Mouse (Mus musculus): Measurements from ENCODE around the gene Oaz2. TPM values are rescaled to one million over a fixed set of nuclear protein-coding genes. Genes with fewer than 3 reads are reported as not detected.
"Not testable (repeated sequence)": the region's sequence is repeated elsewhere in the genome, so short reads cannot be mapped to it uniquely, and the experiment has no call there.

The Oaz2 gene
- polyA plus RNA-seq, 1 experiment from 2014 or later, result 245 TPM

GRCm38 (mm10) chr9:65675461-65676357 is 7.9 kb downstream of the Oaz2 start:
- Histone ChIP-seq H3K27me3 (replicated peaks) (no peaks in the 10 kb centered on the region), H3K4me1 (replicated peaks) (peaks cover 65% of the 10 kb centered on the region), H3K36me3 (no peaks in the 10 kb centered on the region), H3K4me3 (peak overlapping the region; percentile 82), H3K4me2 (peak overlapping the region; percentile 79), H3K9ac (peak overlapping the region; percentile 15; the same call in 1 of the 2 replicates), H3K27ac (ENCODE audit: poor library complexity, severe bottlenecking) (peak overlapping the region; percentile 39; the same call in 1 of the 2 replicates), H3K9me3 (replicated peaks) (no peaks in the 10 kb centered on the region)
- WGBS, result 50% methylated on average over 8 of the region's 8 CpGs
- ATAC-seq (ENCODE audit: insufficient number of reproducible peaks, low FRiP score), result peak; percentile 19; the same call in 1 of the 2 replicates

- H3K36me3 ChIP-seq, result no peaks in the 10 kb centered on the region
- peak overlapping the region; percentile 82 for H3K4me3 ChIP-seq
- H3K9ac ChIP-seq, result peak overlapping the region; percentile 91
- peak; percentile 96 for ATAC-seq (ENCODE audit: insufficient number of reproducible peaks, low FRiP score)
- H3K4me1 ChIP-seq (replicated peaks), result peaks cover 66% of the 10 kb centered on the region
- H3K27me3 ChIP-seq (replicated peaks), result no peaks in the 10 kb centered on the region
- under 1% methylated on average over 49 of the region's 51 CpGs for WGBS
- peak overlapping the region; percentile 79 for H3K4me2 ChIP-seq
- no peaks in the 10 kb centered on the region for H3K9me3 ChIP-seq (replicated peaks)
- H3K27ac ChIP-seq (ENCODE audit: poor library complexity, severe bottlenecking), result peak overlapping the region; percentile 79
These were observed 8.7 kb downstream of the Oaz2 start for GRCm38 (mm10) chr9:65676358-65677118.

- no peaks in the 10 kb centered on the region for H3K27me3 ChIP-seq (replicated peaks)
- WGBS, result 3% methylated on average over 3 of the region's 3 CpGs
- H3K9me3 ChIP-seq (replicated peaks), result no peaks in the 10 kb centered on the region
- no peak for ATAC-seq (ENCODE audit: insufficient number of reproducible peaks, low FRiP score)
- no peaks in the 10 kb centered on the region for H3K36me3 ChIP-seq
- H3K4me2 ChIP-seq, result peak overlapping the region; percentile 79
- H3K9ac ChIP-seq, result peak overlapping the region; percentile 91
- H3K4me3 ChIP-seq, result peak overlapping the region; percentile 82
- H3K27ac ChIP-seq (ENCODE audit: poor library complexity, severe bottlenecking), result peak overlapping the region; percentile 79
- H3K4me1 ChIP-seq (replicated peaks), result peaks cover 65% of the 10 kb centered on the region
These were observed 9.3 kb downstream of the Oaz2 start for GRCm38 (mm10) chr9:65677119-65677462.

GRCm38 (mm10) chr9:65679181-65679761 is 11.5 kb downstream of the Oaz2 start:
- Histone ChIP-seq H3K9me3 (replicated peaks) (no peaks in the 10 kb centered on the region), H3K4me2 (peak overlapping the region; percentile 79), H3K27me3 (replicated peaks) (no peaks in the 10 kb centered on the region), H3K36me3 (no peaks in the 10 kb centered on the region), H3K4me3 (peak overlapping the region; percentile 29), H3K4me1 (replicated peaks) (peaks cover 59% of the 10 kb centered on the region), H3K27ac (ENCODE audit: poor library complexity, severe bottlenecking) (peak overlapping the region; percentile 90), H3K9ac (peak overlapping the region; percentile 42)
- peak; percentile 26; the same call in 1 of the 2 replicates for ATAC-seq (ENCODE audit: insufficient number of reproducible peaks, low FRiP score)
- WGBS, result 20% methylated on average over 5 of the region's 5 CpGs

- Histone ChIP-seq H3K4me1 (replicated peaks) (peaks cover 53% of the 10 kb centered on the region), H3K9me3 (replicated peaks) (no peaks in the 10 kb centered on the region), H3K9ac (no peak overlapping the region), H3K27ac (ENCODE audit: poor library complexity, severe bottlenecking) (no peak overlapping the region), H3K27me3 (replicated peaks) (no peaks in the 10 kb centered on the region), H3K4me2 (no peak overlapping the region), H3K36me3 (peaks cover 10% of the 10 kb centered on the region), H3K4me3 (no peak overlapping the region)
- ATAC-seq (ENCODE audit: insufficient number of reproducible peaks, low FRiP score), result no peak
- WGBS, result 74% methylated on average over 4 of the region's 4 CpGs
These were observed 13.3 kb downstream of the Oaz2 start for GRCm38 (mm10) chr9:65680938-65681633.

- no peak for ATAC-seq (ENCODE audit: insufficient number of reproducible peaks, low FRiP score)
- Histone ChIP-seq H3K4me1 (replicated peaks) (peaks cover 53% of the 10 kb centered on the region), H3K9me3 (replicated peaks) (no peaks in the 10 kb centered on the region), H3K27ac (ENCODE audit: poor library complexity, severe bottlenecking) (no peak overlapping the region), H3K27me3 (replicated peaks) (no peaks in the 10 kb centered on the region), H3K36me3 (peaks cover 15% of the 10 kb centered on the region), H3K4me3 (no peak overlapping the region), H3K4me2 (no peak overlapping the region), H3K9ac (no peak overlapping the region)
- WGBS, result 88% methylated on average over 2 of the region's 2 CpGs
These were observed 13.8 kb downstream of the Oaz2 start for GRCm38 (mm10) chr9:65681634-65681940.

GRCm38 (mm10) chr9:65682183-65682582 is 14.4 kb downstream of the Oaz2 start:
- no peak for ATAC-seq (ENCODE audit: insufficient number of reproducible peaks, low FRiP score)
- H3K27me3 ChIP-seq (replicated peaks), result no peaks in the 10 kb centered on the region
- H3K4me2 ChIP-seq, result no peak overlapping the region
- no peak overlapping the region for H3K9ac ChIP-seq
- no peaks in the 10 kb centered on the region for H3K9me3 ChIP-seq (replicated peaks)
- H3K4me1 ChIP-seq (replicated peaks), result peaks cover 51% of the 10 kb centered on the region
- no peak overlapping the region for H3K27ac ChIP-seq (ENCODE audit: poor library complexity, severe bottlenecking)
- peaks cover 21% of the 10 kb centered on the region for H3K36me3 ChIP-seq
- WGBS, result 73% methylated on average over 3 of the region's 3 CpGs
- no peak overlapping the region for H3K4me3 ChIP-seq

GRCm38 (mm10) chr9:65682994-65683393 is 15.2 kb downstream of the Oaz2 start:
- Histone ChIP-seq H3K27ac (ENCODE audit: poor library complexity, severe bottlenecking) (no peak overlapping the region), H3K4me3 (no peak overlapping the region), H3K36me3 (peaks cover 28% of the 10 kb centered on the region), H3K9me3 (replicated peaks) (no peaks in the 10 kb centered on the region), H3K9ac (no peak overlapping the region), H3K4me1 (replicated peaks) (peaks cover 43% of the 10 kb centered on the region), H3K27me3 (replicated peaks) (no peaks in the 10 kb centered on the region), H3K4me2 (no peak overlapping the region)
- 82% methylated on average over 1 of the region's 1 CpGs for WGBS
- no peak for ATAC-seq (ENCODE audit: insufficient number of reproducible peaks, low FRiP score)

- no peak overlapping the region for H3K4me3 ChIP-seq
- H3K4me1 ChIP-seq (replicated peaks), result peaks cover 26% of the 10 kb centered on the region
- H3K9ac ChIP-seq, result no peak overlapping the region
- H3K27ac ChIP-seq (ENCODE audit: poor library complexity, severe bottlenecking), result no peak overlapping the region
- H3K9me3 ChIP-seq (replicated peaks), result no peaks in the 10 kb centered on the region
- WGBS, result 80% methylated on average over 2 of the region's 2 CpGs
- H3K4me2 ChIP-seq, result no peak overlapping the region
- peaks cover 38% of the 10 kb centered on the region for H3K36me3 ChIP-seq
- H3K27me3 ChIP-seq (replicated peaks), result no peaks in the 10 kb centered on the region
- ATAC-seq (ENCODE audit: insufficient number of reproducible peaks, low FRiP score), result no peak
These were observed 16.9 kb downstream of the Oaz2 start for GRCm38 (mm10) chr9:65684704-65685103.

- not testable (repeated sequence) for H3K4me2 ChIP-seq; H3K9ac ChIP-seq; H3K4me3 ChIP-seq; H3K27me3 ChIP-seq (replicated peaks); H3K9me3 ChIP-seq (replicated peaks); H3K27ac ChIP-seq (ENCODE audit: poor library complexity, severe bottlenecking); ATAC-seq (ENCODE audit: insufficient number of reproducible peaks, low FRiP score)
- Histone ChIP-seq H3K4me1 (replicated peaks) (peaks cover 15% of the 10 kb centered on the region), H3K36me3 (peaks cover 80% of the 10 kb centered on the region)
- WGBS, result 71% methylated on average over 2 of the region's 2 CpGs
These were observed 22.1 kb downstream of the Oaz2 start for GRCm38 (mm10) chr9:65689869-65690268.

Data from heart, embryonic 12.5 days (tissue).